Mouse (Mus musculus) heart, embryonic 13.5 days (tissue): Measurements from ENCODE around the gene Prpf31. TPM values are rescaled to one million over a fixed set of nuclear protein-coding genes. Genes with fewer than 3 reads are reported as not detected.
"Not testable (repeated sequence)": the region's sequence is repeated elsewhere in the genome, so short reads cannot be mapped to it uniquely, and the experiment has no call there.

Source experiments
- ATAC-seq: fragments of 200-750 bp; cut with Nextera tagmentation; 2 replicates; pipeline ENCODE4 v1.8.0; 2017; ENCODE audit warnings: moderate TSS enrichment; ENCODE audit not compliant: insufficient number of reproducible peaks, low FRiP score, low TSS enrichment; ENCODE audit errors: extremely low read depth
- H3K27ac ChIP-seq: fragments of 300-500 bp; sonication (generic); replicated peaks from 2 replicates; pipeline ENCODE4 v1.5.1; 2015; ENCODE audit warnings: moderate library complexity, mild to moderate bottlenecking, inconsistent platforms
- H3K27me3 ChIP-seq: fragments of 300-500 bp; sonication (generic); replicated peaks from 2 replicates; pipeline ENCODE4 v1.6.1; 2015; ENCODE audit warnings: mild to moderate bottlenecking, inconsistent platforms
- H3K36me3 ChIP-seq: fragments of 300-500 bp; sonication (generic); 2 replicates; pipeline ENCODE4 v1.6.1; 2015; ENCODE audit warnings: mild to moderate bottlenecking, inconsistent platforms
- H3K4me1 ChIP-seq: fragments of 300-500 bp; sonication (generic); 2 replicates; pipeline ENCODE4 v1.6.1; 2015; ENCODE audit warnings: inconsistent platforms
- H3K4me2 ChIP-seq: fragments of 300-500 bp; sonication (generic); 2 replicates; pipeline ENCODE4 v1.6.1; 2015; ENCODE audit warnings: inconsistent platforms, mild to moderate bottlenecking, moderate library complexity
- H3K4me3 ChIP-seq: fragments of 300-500 bp; sonication (generic); 2 replicates; pipeline ENCODE4 v1.5.1; 2015; ENCODE audit warnings: moderate library complexity, mild to moderate bottlenecking, inconsistent platforms
- H3K9ac ChIP-seq: fragments of 300-500 bp; sonication (generic); 2 replicates; pipeline ENCODE4 v1.6.1; 2015; ENCODE audit warnings: inconsistent platforms, mild to moderate bottlenecking, moderate library complexity
- H3K9me3 ChIP-seq: fragments of 300-500 bp; sonication (generic); 2 replicates; pipeline ENCODE4 v1.6.1; 2016; ENCODE audit warnings: inconsistent platforms
- WGBS: fragments of 180-500 bp; shearing (Covaris S2); methylation state at CpG from one replicate; pipeline ENCODE4 v1.1.7; 2015; ENCODE audit warnings: mixed read lengths; 5-methylcytosine and 5-hydroxymethylcytosine counted together
- polyA plus RNA-seq: library from polyadenylated mRNA; unstranded; fragments of >200 nt; fragmentation: Nextera tagmentation; extraction: Ambion mirVana; gene quantifications from 2 replicates; pipeline ENCODE4 v1.2.1, GENCODE M21; 2015

Gene Prpf31
- polyA plus RNA-seq = 60.9 and 69.9 TPM in 2 replicates

GRCm38 (mm10) chr7:3629543-3630477, at the start of gene Prpf31, which contains the start of gene Tfpt:
TSS of gene Prpf31 (plus strand) at chr7:3629985.
TSS of gene Tfpt (minus strand) at chr7:3629929.
- H3K9me3 ChIP-seq = no peaks in the 10 kb centered on the region
- H3K9ac ChIP-seq = peak within 1 kb of the TSS; percentile 92
- WGBS = under 1% methylated on average over 47 of the region's 47 CpGs
- H3K4me2 ChIP-seq = peak within 1 kb of the TSS; percentile 100
- H3K4me3 ChIP-seq = peak within 1 kb of the TSS; percentile 80
- ATAC-seq = peak; percentile 65
- peaks cover 25% of the 10 kb centered on the region for H3K4me1 ChIP-seq
- H3K27ac ChIP-seq = peak within 1 kb of the TSS; percentile 86
- peaks cover 65% of the 10 kb centered on the region for H3K36me3 ChIP-seq
- H3K27me3 ChIP-seq = no peaks in the 10 kb centered on the region

- WGBS = 53% methylated on average over 2 of the region's 2 CpGs
- peaks cover 5% of the 10 kb centered on the region; the same call in 1 of the 2 replicates for H3K9me3 ChIP-seq
- no peaks in the 10 kb centered on the region for H3K27me3 ChIP-seq
- H3K4me3 ChIP-seq = no peak overlapping the region
- H3K36me3 ChIP-seq = no peaks in the 10 kb centered on the region
- no peaks in the 10 kb centered on the region for H3K4me1 ChIP-seq
- no peak for ATAC-seq
- no peak overlapping the region for H3K4me2 ChIP-seq
- no peak overlapping the region for H3K9ac ChIP-seq
- no peak overlapping the region for H3K27ac ChIP-seq
Observed at GRCm38 (mm10) chr7:3580029-3580428, 49.8 kb upstream of the Prpf31 start.

GRCm38 (mm10) chr7:3585763-3586162, 44.0 kb upstream of the Prpf31 start:
- Histone ChIP-seq H3K27me3 (no peaks in the 10 kb centered on the region), H3K4me3 (no peak overlapping the region), H3K27ac (no peak overlapping the region), H3K4me2 (no peak overlapping the region), H3K36me3 (no peaks in the 10 kb centered on the region), H3K9ac (no peak overlapping the region), H3K4me1 (peaks cover 4% of the 10 kb centered on the region; the same call in 1 of the 2 replicates), H3K9me3 (peaks cover 5% of the 10 kb centered on the region; the same call in 1 of the 2 replicates)
- WGBS = 2% methylated on average over 6 of the region's 6 CpGs
- ATAC-seq = no peak

DNA sequence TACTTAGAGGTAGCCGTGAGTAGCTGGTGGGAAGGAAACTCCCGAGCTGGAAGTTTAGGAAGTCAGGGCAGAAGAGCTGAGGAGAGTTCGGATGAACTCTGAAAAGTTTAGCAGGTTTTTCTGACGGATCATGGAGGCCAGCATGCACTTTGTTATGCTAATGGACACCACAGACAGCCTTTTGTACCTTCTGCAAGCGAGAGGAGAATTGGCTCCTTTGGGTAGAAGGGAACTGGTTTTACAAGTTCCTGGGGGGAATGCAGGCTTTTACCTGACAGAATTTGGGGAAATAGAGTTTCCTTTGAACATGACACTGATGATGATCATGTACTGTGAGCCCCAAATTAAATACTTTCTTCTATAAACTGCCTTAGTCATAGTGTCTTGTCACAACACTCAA, 43.5 kb upstream of the Prpf31 start:
- H3K4me2 ChIP-seq = no peak overlapping the region
- H3K9me3 ChIP-seq = peaks cover 5% of the 10 kb centered on the region; the same call in 1 of the 2 replicates
- H3K4me3 ChIP-seq = no peak overlapping the region
- WGBS = 5% methylated on average over 5 of the region's 5 CpGs
- peaks cover 4% of the 10 kb centered on the region; the same call in 1 of the 2 replicates for H3K4me1 ChIP-seq
- no peaks in the 10 kb centered on the region for H3K36me3 ChIP-seq
- no peak overlapping the region for H3K9ac ChIP-seq
- H3K27me3 ChIP-seq = no peaks in the 10 kb centered on the region
- ATAC-seq = no peak
- H3K27ac ChIP-seq = no peak overlapping the region

GRCm38 (mm10) chr7:3587292-3587691, 42.5 kb upstream of the Prpf31 start:
- Histone ChIP-seq H3K4me1 (peaks cover 4% of the 10 kb centered on the region; the same call in 1 of the 2 replicates), H3K9ac (no peak overlapping the region), H3K27me3 (no peaks in the 10 kb centered on the region), H3K4me2 (no peak overlapping the region), H3K4me3 (no peak overlapping the region), H3K27ac (no peak overlapping the region), H3K9me3 (no peaks in the 10 kb centered on the region), H3K36me3 (no peaks in the 10 kb centered on the region)
- no peak for ATAC-seq
- 68% methylated on average over 1 of the region's 1 CpGs for WGBS

- H3K36me3 ChIP-seq = no peaks in the 10 kb centered on the region
- no peaks in the 10 kb centered on the region for H3K9me3 ChIP-seq
- no peak overlapping the region for H3K9ac ChIP-seq
- no peaks in the 10 kb centered on the region for H3K27me3 ChIP-seq
- no peak for ATAC-seq
- no peak overlapping the region for H3K4me3 ChIP-seq
- H3K27ac ChIP-seq = no peak overlapping the region
- peaks cover 4% of the 10 kb centered on the region; the same call in 1 of the 2 replicates for H3K4me1 ChIP-seq
- 75% methylated on average over 3 of the region's 3 CpGs for WGBS
- H3K4me2 ChIP-seq = no peak overlapping the region
Observed at GRCm38 (mm10) chr7:3590550-3590949, 39.2 kb upstream of the Prpf31 start.

DNA sequence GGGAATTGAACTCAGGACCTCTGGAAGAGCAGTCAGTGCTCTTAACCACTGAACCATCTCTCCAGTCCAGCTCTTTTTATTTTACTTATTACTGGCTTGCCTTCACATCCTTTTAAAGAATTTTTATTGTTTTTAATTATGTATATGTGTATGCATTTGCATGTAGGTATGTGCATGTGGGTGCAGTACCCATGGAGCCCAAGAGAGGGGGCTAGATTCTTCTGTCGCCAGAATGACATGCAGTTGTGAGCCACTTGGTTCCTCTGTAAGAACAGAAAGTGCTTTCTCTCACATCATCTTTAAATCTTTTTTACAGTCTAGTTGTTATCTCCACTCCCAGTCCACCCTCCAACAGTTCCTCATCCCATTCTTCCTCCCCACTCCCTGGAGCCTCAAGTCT, 38.3 kb upstream of the Prpf31 start:
- H3K4me1 ChIP-seq = no peaks in the 10 kb centered on the region
- H3K36me3 ChIP-seq = no peaks in the 10 kb centered on the region
- H3K4me3 ChIP-seq = no peak overlapping the region
- no peak overlapping the region for H3K4me2 ChIP-seq
- no peak overlapping the region for H3K27ac ChIP-seq
- ATAC-seq = no peak
- no peaks in the 10 kb centered on the region for H3K27me3 ChIP-seq
- H3K9me3 ChIP-seq = no peaks in the 10 kb centered on the region
- 42% methylated on average over 1 of the region's 1 CpGs for WGBS
- no peak overlapping the region for H3K9ac ChIP-seq

DNA sequence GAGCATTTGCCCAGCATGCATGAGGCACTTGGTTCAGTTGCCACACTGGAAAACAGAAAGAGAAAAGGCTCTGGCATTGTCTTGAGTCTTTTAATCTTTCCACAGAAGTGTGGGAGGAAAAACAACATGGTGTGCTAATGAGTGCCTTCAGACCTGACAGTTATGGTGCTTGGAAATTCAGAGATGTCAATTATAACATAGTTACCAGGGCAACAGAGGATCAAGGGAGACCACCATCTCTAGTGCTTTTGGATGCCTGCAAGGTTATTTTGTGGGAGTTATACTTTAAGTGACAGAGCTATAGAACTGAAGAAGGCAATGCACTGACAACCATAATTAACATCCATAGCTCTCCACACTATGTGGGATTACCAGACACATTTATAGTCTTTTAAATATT, 35.9 kb upstream of the Prpf31 start:
- Histone ChIP-seq H3K4me1 (no peaks in the 10 kb centered on the region), H3K36me3 (no peaks in the 10 kb centered on the region), H3K27me3 (no peaks in the 10 kb centered on the region), H3K9ac (no peak overlapping the region), H3K9me3 (no peaks in the 10 kb centered on the region), H3K27ac (no peak overlapping the region), H3K4me2 (no peak overlapping the region), H3K4me3 (no peak overlapping the region)
- ATAC-seq = no peak

DNA sequence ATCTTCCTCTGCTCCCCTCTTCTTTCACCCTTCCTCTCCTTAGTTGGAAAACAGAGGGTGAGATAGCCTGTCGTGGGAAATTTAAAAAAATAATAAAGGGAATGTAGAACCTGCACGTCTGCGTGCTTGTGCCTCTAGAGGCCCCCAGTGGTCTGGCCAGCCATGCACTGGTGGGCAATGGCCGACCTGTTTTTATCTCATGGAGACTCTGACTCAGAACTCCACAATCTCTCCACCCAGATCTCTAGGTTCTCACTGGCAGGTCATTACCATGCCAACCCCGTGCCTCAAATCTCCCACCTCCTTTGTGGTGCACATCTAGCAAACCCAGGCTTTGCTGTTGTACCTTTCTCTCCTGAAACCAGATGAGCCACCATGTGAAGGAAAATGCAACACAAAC, 35.1 kb upstream of the Prpf31 start:
- Histone ChIP-seq H3K27me3 (no peaks in the 10 kb centered on the region), H3K4me1 (no peaks in the 10 kb centered on the region), H3K4me2 (peak overlapping the region; percentile 56), H3K27ac (no peak overlapping the region), H3K9me3 (no peaks in the 10 kb centered on the region), H3K4me3 (peak overlapping the region; percentile 37), H3K9ac (no peak overlapping the region; the same call in 1 of the 2 replicates), H3K36me3 (no peaks in the 10 kb centered on the region)
- ATAC-seq = no peak
- 14% methylated on average over 5 of the region's 5 CpGs for WGBS

GRCm38 (mm10) chr7:3595146-3595545, 34.6 kb upstream of the Prpf31 start:
- WGBS = 7% methylated on average over 9 of the region's 9 CpGs
- Histone ChIP-seq H3K4me1 (no peaks in the 10 kb centered on the region), H3K27me3 (no peaks in the 10 kb centered on the region), H3K27ac (no peak overlapping the region), H3K9me3 (no peaks in the 10 kb centered on the region), H3K4me3 (peak overlapping the region; percentile 37), H3K9ac (no peak overlapping the region; the same call in 1 of the 2 replicates), H3K4me2 (peak overlapping the region; percentile 56), H3K36me3 (no peaks in the 10 kb centered on the region)
- no peak for ATAC-seq

DNA sequence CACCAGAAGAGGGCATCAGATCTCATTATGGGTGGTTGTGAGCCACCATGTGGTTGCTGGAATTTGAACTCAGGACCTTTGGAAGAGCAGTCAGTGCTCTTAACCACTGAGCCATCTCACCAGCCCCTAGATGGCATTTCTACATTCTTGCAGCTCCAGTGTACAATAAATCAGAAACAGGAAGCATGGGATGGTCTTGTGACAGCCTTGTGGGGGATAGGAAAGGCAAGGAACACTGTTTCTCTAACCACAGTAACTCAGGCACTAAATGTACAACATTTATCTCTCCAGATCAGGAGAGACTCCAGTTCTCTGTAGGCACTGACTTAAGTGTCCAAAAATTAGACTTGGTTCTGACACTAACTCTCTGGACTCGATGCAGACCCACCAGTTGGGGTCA, 32.0 kb upstream of the Prpf31 start:
- H3K36me3 ChIP-seq, H3K27me3 ChIP-seq, H3K4me1 ChIP-seq, H3K9ac ChIP-seq, H3K4me2 ChIP-seq, H3K4me3 ChIP-seq, H3K27ac ChIP-seq, ATAC-seq, H3K9me3 ChIP-seq: not testable (repeated sequence)
- WGBS = 58% methylated on average over 1 of the region's 1 CpGs
